Mouse (Mus musculus) heart, embryonic 16.5 days (tissue): ENCODE data around the gene Arid3c. TPM values are rescaled to one million over a fixed set of nuclear protein-coding genes. Genes with fewer than 3 reads are reported as not detected.
"Not testable (repeated sequence)": the region's sequence is repeated elsewhere in the genome, so short reads cannot be mapped to it uniquely, and the experiment has no call there.

Experiments
- ATAC-seq: fragments of 200-750 bp; cut with Nextera tagmentation; replicated peaks from 2 replicates; pipeline ENCODE4 v1.8.0; 2017; ENCODE audit warnings: moderate number of reproducible peaks; ENCODE audit not compliant: insufficient read depth, low FRiP score; ENCODE audit errors: extremely low read depth
- H3K27ac ChIP-seq: fragments of 300-500 bp; sonication (generic); 2 replicates; pipeline ENCODE4 v1.5.1; 2014; ENCODE audit warnings: mild to moderate bottlenecking, low read length, control low read depth, moderate library complexity
- H3K27me3 ChIP-seq: fragments of 300-500 bp; sonication (generic); 2 replicates; pipeline ENCODE4 v1.6.1; 2014; ENCODE audit warnings: low read length, mixed read lengths; ENCODE audit not compliant: control insufficient read depth, insufficient read depth
- H3K36me3 ChIP-seq: fragments of 300-500 bp; sonication (generic); 2 replicates; pipeline ENCODE4 v1.6.1; 2014; ENCODE audit not compliant: control insufficient read depth, insufficient read depth
- H3K4me1 ChIP-seq: fragments of 300-500 bp; sonication (generic); 2 replicates; pipeline ENCODE4 v1.6.1; 2014; ENCODE audit warnings: low read length, mixed read lengths; ENCODE audit not compliant: control insufficient read depth, insufficient read depth
- H3K4me2 ChIP-seq: fragments of 300-500 bp; sonication (generic); 2 replicates; pipeline ENCODE4 v1.6.1; 2014; ENCODE audit warnings: low read depth, mild to moderate bottlenecking, control low read depth, low read length
- H3K4me3 ChIP-seq: fragments of 300-500 bp; sonication (generic); 2 replicates; pipeline ENCODE4 v1.5.1; 2014; ENCODE audit warnings: mild to moderate bottlenecking, control low read depth, low read length
- H3K9ac ChIP-seq: fragments of 300-500 bp; sonication (generic); 2 replicates; pipeline ENCODE4 v1.6.1; 2014; ENCODE audit warnings: low read length, control low read depth
- H3K9me3 ChIP-seq: fragments of 300-500 bp; sonication (generic); replicated peaks from 2 replicates; pipeline ENCODE4 v1.6.1; 2016; ENCODE audit warnings: low read length; ENCODE audit not compliant: control insufficient read depth
- WGBS: fragments of 180-500 bp; shearing (Covaris S2); extraction: QIAGEN DNeasy Blood & Tissue Kit; methylation state at CpG from one replicate; pipeline ENCODE4 v1.1.7; 2014; 5-methylcytosine and 5-hydroxymethylcytosine counted together
- polyA plus RNA-seq: library from polyadenylated mRNA; unstranded; fragments of >200 nt; fragmentation: Nextera tagmentation; extraction: Ambion mirVana; gene quantifications from 2 replicates; pipeline ENCODE4 v1.2.1, GENCODE M21; 2015

Gene Arid3c
- polyA plus RNA-seq, 1 experiment from 2014 or later = not detected

DNA sequence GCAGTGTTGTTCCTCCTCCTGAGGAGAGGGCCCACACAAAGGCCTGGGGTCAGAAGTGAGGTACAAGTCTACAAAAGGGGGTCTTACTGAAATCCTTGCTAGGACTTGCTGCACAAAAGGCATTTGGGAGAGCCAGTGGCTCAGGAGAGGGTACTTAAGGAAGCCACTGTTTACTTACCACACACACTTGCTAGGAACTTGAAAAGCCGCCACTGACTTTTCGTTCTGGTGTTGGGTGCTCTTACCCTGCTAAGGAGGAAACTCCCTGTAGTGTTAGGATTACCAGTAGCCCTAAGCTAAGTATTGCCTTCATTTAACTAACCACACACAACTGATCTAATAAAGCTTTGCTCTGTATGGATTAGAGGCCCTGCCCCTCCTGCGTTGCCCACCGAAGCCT is 40.9 kb downstream of the Arid3c start:
- H3K27me3 ChIP-seq, H3K9me3 ChIP-seq, H3K4me3 ChIP-seq, H3K4me1 ChIP-seq, ATAC-seq, H3K27ac ChIP-seq, H3K4me2 ChIP-seq, H3K9ac ChIP-seq, H3K36me3 ChIP-seq: not testable (repeated sequence)
- no CpG with 5 or more reads among the region's 4 CpGs for WGBS

DNA sequence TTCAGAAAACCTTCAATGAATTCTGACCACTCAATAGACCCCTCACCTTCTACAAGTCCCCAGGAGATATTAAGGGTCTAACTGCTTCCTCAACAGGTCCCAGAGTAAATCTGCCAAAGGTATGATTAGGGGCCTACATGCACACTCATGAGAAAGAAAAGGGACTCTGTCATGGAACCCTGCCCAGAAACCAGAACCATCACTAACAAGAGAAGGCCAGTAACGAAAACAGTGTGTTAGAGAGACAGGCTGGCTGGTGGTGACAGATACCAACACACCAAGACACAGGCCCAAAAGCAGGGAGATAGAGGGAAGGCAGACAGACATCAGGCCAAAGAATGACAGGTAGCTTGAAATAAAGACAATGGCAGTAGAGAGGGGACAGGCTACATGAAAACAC is 42.4 kb downstream of the Arid3c start:
- not testable (repeated sequence) for ATAC-seq

DNA sequence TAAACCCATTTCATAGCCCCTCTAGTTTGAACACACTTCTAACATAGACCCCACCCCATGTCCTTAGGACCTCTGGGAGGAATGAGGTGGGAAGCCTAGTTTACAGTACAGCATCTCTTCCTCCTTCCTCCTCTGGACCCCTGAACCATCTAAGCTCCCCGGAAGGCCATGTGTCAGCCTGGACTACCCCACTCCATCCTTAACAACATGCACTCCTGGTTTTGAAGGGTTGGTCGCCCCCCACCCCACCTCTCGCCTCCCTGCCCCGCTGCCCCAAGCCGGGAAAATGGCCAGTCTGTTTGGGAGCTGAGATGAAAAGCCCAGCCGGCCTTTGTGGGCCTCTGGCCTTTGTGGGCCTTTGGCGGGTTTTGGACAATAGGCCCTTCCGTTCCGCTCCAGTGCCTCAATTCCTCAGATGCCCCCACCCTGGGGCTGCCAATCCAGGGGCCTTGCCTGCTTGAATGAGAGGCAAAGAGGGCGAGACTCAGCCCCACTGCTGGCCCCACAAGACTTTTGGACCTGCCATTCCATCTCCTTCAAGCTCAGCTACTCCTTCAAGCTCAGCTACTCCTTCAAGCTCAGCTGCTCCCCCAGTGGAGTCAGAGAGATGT is 45.0 kb downstream of the Arid3c start:
- not testable (repeated sequence) for H3K4me3 ChIP-seq, H3K9me3 ChIP-seq, H3K27me3 ChIP-seq, H3K4me2 ChIP-seq, H3K9ac ChIP-seq, H3K36me3 ChIP-seq, H3K27ac ChIP-seq, H3K4me1 ChIP-seq, ATAC-seq
- WGBS = 76% methylated on average over 9 of the region's 10 CpGs

More for the DNA sequence above, 42.4 kb downstream of the Arid3c start:
- not testable (repeated sequence) for H3K4me1 ChIP-seq, H3K4me3 ChIP-seq, H3K36me3 ChIP-seq, H3K27ac ChIP-seq, H3K27me3 ChIP-seq, H3K9me3 ChIP-seq, H3K4me2 ChIP-seq, H3K9ac ChIP-seq
- WGBS = 47% methylated on average over 1 of the region's 1 CpGs

DNA sequence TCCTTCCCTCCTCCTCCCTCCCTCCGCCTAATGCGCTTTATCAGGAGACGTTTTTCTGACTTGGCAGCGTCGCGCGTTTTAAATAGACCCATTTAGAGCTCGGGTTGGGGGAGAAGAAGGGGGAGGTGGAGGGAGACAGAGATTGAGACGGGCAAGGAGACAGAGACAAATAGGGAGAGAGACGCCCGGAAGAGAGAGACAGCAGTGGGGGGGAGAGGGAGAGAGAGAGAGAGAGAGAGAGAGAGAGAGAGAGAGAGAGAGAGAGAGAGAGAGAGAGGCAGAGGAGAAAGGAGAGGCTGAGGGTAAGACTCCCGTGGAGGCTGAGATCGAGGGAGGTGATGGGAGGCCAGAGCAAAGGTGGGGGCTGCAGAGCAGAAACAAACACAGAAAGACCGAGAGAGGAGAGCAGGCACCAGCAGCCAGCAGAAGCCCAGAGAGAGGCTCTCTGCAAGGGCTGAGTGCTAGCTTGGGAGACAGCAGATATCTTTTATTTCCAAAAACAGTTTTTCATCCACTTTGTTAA is 46.0 kb downstream of the Arid3c start:
- H3K4me1 ChIP-seq, H3K4me3 ChIP-seq, H3K27ac ChIP-seq, H3K4me2 ChIP-seq, H3K9me3 ChIP-seq, H3K27me3 ChIP-seq, H3K36me3 ChIP-seq, H3K9ac ChIP-seq, ATAC-seq: not testable (repeated sequence)
- 1% methylated on average over 14 of the region's 14 CpGs for WGBS

DNA sequence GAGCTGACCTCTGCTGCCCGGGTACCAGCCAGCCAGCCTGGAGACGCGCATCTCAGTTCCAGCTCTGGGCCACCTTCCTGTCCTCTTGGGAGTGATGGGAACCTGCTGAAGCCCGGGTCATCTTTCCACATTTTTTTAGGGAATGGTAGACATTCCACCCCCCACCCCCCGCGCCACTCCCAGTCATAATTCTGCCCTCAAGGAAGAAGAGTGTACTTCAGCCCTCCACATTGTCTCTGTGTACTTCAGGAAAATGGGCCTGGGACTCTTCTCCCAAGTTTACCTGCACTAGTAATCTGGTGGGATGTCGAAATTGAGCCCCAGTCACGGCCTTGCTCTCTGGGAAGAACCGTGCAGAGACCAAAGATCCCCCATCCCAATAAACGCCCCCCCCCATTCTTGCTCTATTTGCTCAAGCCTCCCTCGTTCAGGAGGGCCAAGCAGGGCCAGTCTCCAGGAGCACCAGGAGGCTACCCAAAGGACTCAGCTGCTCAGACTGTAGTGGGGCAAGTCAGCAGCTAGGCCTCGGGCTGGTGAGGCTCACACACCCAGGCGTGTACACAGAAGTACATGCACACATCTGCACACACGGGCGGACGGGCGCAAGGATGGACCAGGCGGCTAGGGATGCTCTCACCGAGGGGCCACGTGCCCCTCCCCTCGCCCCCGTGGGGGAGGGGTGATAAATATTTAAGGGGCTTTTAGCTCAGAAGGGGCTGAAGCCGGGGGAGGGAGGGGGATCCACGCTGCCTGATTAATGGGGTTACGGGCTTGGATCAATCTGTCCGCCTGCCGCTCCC is 46.6 kb downstream of the Arid3c start:
- H3K27me3 ChIP-seq, H3K27ac ChIP-seq, H3K36me3 ChIP-seq, H3K9me3 ChIP-seq, H3K9ac ChIP-seq, ATAC-seq, H3K4me1 ChIP-seq, H3K4me3 ChIP-seq: not testable (repeated sequence)
- WGBS = 6% methylated on average over 22 of the region's 27 CpGs
- peak overlapping the region; percentile 23 for H3K4me2 ChIP-seq

DNA sequence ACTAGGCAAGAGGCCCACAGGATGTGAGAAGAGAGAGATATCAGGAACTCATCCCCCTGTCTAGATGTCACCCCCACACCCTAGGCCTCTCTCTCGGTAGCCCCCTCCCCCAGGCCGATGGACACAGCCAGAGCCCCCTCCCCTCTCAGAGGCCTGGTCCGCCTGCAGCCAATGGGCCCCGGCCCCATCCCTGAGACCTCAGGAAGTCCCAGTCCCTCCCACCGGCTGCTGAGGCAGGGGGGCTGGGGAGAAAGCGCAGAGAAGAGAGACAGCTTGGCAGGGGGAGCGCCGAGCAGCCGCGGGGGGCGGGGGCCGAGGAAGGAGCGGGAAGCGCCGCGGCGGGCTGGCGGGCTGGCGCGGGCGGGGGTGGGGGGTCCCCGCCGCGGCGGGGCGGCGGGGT is 47.6 kb downstream of the Arid3c start:
- not testable (repeated sequence) for H3K27ac ChIP-seq, H3K27me3 ChIP-seq, H3K36me3 ChIP-seq, H3K9ac ChIP-seq, H3K9me3 ChIP-seq, ATAC-seq
- Histone ChIP-seq H3K4me3 (peak overlapping the region; percentile 24), H3K4me2 (peak overlapping the region; percentile 44), H3K4me1 (peaks cover 12% of the 10 kb centered on the region)
- WGBS = 0% methylated on average over 1 of the region's 27 CpGs

DNA sequence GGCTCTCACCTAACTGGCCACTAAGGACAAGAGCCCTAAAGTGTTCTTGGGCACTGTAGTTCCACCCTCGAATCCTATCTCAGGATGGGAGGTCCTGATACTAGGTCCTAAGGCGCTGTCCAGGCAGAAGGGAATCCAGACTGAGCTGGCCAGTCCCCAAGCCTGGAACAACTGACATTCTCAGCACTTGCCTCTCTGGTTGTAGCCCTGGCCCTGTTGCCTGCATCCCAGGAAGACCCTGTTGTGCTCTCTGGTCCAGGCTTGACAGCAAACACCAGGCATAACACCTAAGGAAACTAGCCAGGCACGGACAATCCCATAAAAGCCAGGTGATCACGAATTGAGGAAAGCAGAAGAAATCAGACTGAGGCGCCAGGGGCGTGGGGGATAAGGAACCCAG is 48.2 kb downstream of the Arid3c start:
- ATAC-seq = no peak

DNA sequence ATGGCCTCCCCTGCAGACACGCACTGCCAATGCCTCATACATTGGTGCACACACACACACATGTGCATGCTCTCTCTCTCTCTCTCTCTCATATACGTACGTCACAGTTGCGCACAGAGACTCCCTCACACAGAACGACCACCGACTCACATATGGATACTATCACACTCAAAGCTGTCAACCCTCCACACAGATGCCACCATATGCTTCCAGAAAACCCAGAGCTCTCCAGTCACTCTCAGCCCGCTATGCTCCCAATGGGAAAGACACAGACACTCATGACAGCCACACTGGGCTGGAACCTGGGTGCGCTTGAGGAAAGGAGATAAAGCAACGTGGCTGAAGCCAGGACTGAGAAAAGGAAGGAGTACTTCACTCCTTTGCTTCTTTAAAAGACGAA is 49.0 kb downstream of the Arid3c start:
- ATAC-seq = no peak
- H3K36me3 ChIP-seq = no peaks in the 10 kb centered on the region
- H3K4me2 ChIP-seq = no peak overlapping the region
- no peak overlapping the region for H3K9ac ChIP-seq
- H3K27me3 ChIP-seq = peaks cover 4% of the 10 kb centered on the region
- no peaks in the 10 kb centered on the region for H3K9me3 ChIP-seq
- no peak overlapping the region for H3K4me3 ChIP-seq
- no peak overlapping the region for H3K27ac ChIP-seq
- 63% methylated on average over 10 of the region's 10 CpGs for WGBS
- peaks cover 17% of the 10 kb centered on the region for H3K4me1 ChIP-seq

More for the DNA sequence above, 48.2 kb downstream of the Arid3c start:
- Histone ChIP-seq H3K9ac (no peak overlapping the region), H3K36me3 (no peaks in the 10 kb centered on the region), H3K27me3 (peaks cover 4% of the 10 kb centered on the region), H3K9me3 (no peaks in the 10 kb centered on the region), H3K4me3 (no peak overlapping the region), H3K4me1 (peaks cover 12% of the 10 kb centered on the region), H3K27ac (no peak overlapping the region), H3K4me2 (no peak overlapping the region)
- WGBS = 34% methylated on average over 6 of the region's 6 CpGs

DNA sequence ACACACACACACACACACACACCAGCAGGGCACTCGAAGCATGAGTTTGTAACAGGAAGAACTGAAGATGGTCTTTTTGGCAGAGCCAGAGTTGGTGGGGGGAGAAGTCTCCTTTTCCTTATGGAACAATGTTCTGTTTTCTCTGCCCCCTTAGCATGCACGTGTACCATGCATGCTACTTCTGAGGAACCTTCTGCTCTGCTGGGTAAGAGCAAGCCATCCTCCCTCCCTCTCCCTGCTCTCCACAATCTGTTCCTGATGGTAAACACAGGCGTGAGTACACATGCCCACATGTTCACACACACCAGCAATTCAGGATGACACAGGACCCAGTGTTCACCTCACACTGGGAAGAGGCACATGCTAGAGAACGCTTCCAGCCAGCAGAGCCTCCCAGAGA is 49.8 kb downstream of the Arid3c start:
- Histone ChIP-seq H3K4me1 (peaks cover 24% of the 10 kb centered on the region), H3K4me2 (no peak overlapping the region), H3K27me3 (peaks cover 4% of the 10 kb centered on the region), H3K36me3 (no peaks in the 10 kb centered on the region), H3K4me3 (no peak overlapping the region), H3K9me3 (no peaks in the 10 kb centered on the region), H3K27ac (no peak overlapping the region), H3K9ac (no peak overlapping the region)
- 64% methylated on average over 4 of the region's 4 CpGs for WGBS
- no peak for ATAC-seq
